Mouse (Mus musculus): ENCODE results near the gene Spryd4. TPM values are rescaled to one million over a fixed set of nuclear protein-coding genes. Genes with fewer than 3 reads are reported as not detected.
"Not testable (repeated sequence)": the region's sequence is repeated elsewhere in the genome, so short reads cannot be mapped to it uniquely, and the experiment has no call there.

Spryd4 gene
- polyA plus RNA-seq, 1 experiment: 21.8 TPM

DNA sequence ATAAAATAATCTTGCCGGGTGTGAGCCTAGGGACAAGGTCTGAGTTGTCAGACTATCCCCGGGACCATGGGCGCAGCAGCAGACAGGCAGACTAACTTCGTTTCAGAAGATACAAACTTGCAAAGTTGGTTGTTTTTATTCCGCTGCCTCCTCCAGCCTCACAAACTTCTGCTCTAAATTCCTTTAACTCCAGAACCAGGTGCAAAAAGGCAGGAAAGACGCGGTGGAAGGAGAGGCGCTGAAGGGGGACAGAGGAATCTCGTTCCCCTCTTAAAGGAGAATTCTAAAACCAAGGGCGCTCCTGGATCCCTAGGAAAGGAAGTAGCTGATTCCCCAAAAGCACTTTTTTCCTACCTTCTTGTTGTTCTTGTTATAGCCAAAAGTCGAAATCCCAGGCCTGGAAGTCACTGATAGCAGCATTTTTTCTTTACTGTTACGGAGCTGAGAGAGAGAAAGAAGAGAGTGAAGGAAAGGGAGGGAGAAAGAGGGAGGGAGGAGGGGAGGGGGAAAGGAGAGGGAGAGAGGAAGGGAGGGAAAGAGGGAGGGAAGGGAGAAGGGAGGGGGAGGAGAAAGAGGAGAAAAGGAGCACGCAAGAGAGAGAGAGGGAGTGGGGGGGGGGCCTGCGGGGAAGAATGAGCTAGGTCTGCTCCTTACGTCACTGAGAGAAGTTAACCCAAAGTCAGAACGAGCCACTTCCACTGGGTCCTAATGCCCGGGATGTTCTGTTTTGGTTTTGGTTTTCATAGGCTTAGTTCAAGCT, 35.4 kb downstream of the Spryd4 start:
- H3ac ChIP-seq (ENCODE audit: control insufficient read depth, insufficient read length): no peak overlapping the region
- TF ChIP-seq MYOD1 (IDR thresholded peaks at IDR 0.05; ENCODE audit: control insufficient read depth in 1 of 3, insufficient read length in 2 of 3, low read depth in 2 of 3) (no peak), USF1 (IDR thresholded peaks at IDR 0.05; ENCODE audit: low read depth) (no peak)
- H3K79me2 ChIP-seq (ENCODE audit: control insufficient read depth, insufficient read depth): peaks cover 46% of the 10 kb centered on the region
- peak overlapping the region; percentile 46 for H3K4me3 ChIP-seq
- no peaks in the 10 kb centered on the region for H3K27me3 ChIP-seq (ENCODE audit: control insufficient read depth, insufficient read depth, insufficient read length)
- H3K4me2 ChIP-seq (ENCODE audit: low read depth): peak overlapping the region; percentile 90
- no peaks in the 10 kb centered on the region for H3K36me3 ChIP-seq (ENCODE audit: control insufficient read depth, insufficient read depth)

DNA sequence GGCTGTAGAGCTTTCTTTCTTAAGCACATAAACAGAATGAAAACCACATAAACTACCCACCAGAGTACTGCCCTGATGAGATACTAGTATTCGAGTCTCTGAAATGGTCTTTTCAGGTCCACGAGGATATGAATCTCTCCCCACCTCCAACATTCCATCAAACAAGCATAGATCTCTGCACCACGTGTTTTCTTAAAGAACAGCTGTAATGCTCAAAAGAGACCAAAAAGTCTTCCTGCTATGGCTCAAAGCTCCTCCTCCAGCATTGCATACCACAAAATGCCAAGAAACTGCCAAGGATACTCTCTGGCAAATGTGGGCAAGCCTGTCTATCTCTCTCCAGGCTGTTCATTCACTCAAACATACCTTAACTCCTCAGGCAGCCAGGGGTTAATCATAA, 36.3 kb downstream of the Spryd4 start:
- Histone ChIP-seq H3K27me3 (ENCODE audit: control insufficient read depth, insufficient read depth, insufficient read length) (no peaks in the 10 kb centered on the region), H3K4me3 (peak overlapping the region; percentile 46), H3ac (ENCODE audit: control insufficient read depth, insufficient read length) (no peak overlapping the region), H3K4me2 (ENCODE audit: low read depth) (peak overlapping the region; percentile 90), H3K79me2 (ENCODE audit: control insufficient read depth, insufficient read depth) (peaks cover 55% of the 10 kb centered on the region), H3K36me3 (ENCODE audit: control insufficient read depth, insufficient read depth) (no peaks in the 10 kb centered on the region)
- TF ChIP-seq MAX (IDR thresholded peaks at IDR 0.05; ENCODE audit: low read depth): no peak
- TF ChIP-seq USF1 (IDR thresholded peaks at IDR 0.05; ENCODE audit: low read depth): peak; percentile 72

DNA sequence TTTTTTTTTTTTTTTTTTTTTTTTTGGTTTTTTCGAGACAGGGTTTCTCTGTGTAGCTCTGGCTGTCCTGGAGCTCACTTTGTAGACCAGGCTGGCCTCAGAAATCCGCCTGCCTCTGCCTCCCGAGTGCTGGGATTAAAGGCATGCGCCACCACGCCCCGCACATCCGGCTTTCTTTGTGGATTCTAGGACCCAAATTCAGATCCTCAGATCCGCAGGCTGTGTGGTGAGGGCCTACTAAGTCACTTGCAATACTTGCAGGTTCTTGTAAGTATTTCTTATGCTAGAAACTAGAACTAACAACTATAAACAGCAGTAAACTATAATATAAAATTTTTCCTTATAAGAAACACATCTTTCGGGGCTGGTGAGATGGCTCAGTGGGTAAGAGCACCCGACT, 40.3 kb downstream of the Spryd4 start:
- H3K79me2 ChIP-seq (ENCODE audit: control insufficient read depth, insufficient read depth): peaks cover 85% of the 10 kb centered on the region
- not testable (repeated sequence) for H3K36me3 ChIP-seq (ENCODE audit: control insufficient read depth, insufficient read depth); H3K4me3 ChIP-seq; H3ac ChIP-seq (ENCODE audit: control insufficient read depth, insufficient read length); H3K27me3 ChIP-seq (ENCODE audit: control insufficient read depth, insufficient read depth, insufficient read length); H3K4me2 ChIP-seq (ENCODE audit: low read depth)

DNA sequence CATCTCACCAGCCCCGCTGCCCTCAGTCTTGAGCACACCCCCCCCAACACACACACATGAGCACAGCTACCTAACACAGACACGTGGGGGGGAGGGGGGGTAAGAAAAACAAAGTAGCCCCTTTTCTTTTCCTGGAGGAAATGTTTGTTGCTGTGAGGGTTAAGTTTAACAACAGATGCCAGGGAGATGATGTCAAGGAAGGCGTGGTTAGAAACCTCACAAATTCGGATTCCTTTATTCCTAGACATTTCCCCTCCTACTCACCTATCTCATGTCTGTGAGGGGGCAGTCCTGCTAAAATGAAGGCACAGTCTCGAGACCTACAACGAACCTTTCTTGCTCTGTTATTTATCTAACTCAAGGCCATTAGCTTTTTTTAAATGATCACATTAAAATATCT, 44.5 kb downstream of the Spryd4 start:
- H3ac ChIP-seq (ENCODE audit: control insufficient read depth, insufficient read length): no peak overlapping the region
- TF ChIP-seq POLR2AphosphoS2 (IDR thresholded peaks at IDR 0.05; ENCODE audit: insufficient read length, low read depth) (no peak), MAX (IDR thresholded peaks at IDR 0.05; ENCODE audit: low read depth) (no peak), POLR2A (IDR thresholded peaks at IDR 0.05; ENCODE audit: insufficient read length, low read depth) (no peak), SRF (IDR thresholded peaks at IDR 0.05; ENCODE audit: control insufficient read depth, insufficient read length, low read depth) (no peak), E2F4 (IDR thresholded peaks at IDR 0.05; ENCODE audit: insufficient read depth) (no peak), REST (IDR thresholded peaks at IDR 0.05; ENCODE audit: insufficient read depth, insufficient read length) (no peak), CEBPB (IDR thresholded peaks at IDR 0.05; ENCODE audit: insufficient read depth, poor library complexity, severe bottlenecking) (no peak), MYOD1 (IDR thresholded peaks at IDR 0.05; ENCODE audit: control insufficient read depth in 1 of 3, insufficient read length in 2 of 3, low read depth in 2 of 3) (no peak), TCF12 (IDR thresholded peaks at IDR 0.05; ENCODE audit: insufficient read depth, poor library complexity, severe bottlenecking) (no peak), TCF3 (IDR thresholded peaks at IDR 0.05; ENCODE audit: insufficient read length, low read depth) (no peak), USF1 (IDR thresholded peaks at IDR 0.05; ENCODE audit: low read depth) (no peak), MYOG (IDR thresholded peaks at IDR 0.05; ENCODE audit: control insufficient read depth in 1 of 3, insufficient read depth in 1 of 3, insufficient read length in 2 of 3, low read depth in 2 of 3) (no peak)

DNA sequence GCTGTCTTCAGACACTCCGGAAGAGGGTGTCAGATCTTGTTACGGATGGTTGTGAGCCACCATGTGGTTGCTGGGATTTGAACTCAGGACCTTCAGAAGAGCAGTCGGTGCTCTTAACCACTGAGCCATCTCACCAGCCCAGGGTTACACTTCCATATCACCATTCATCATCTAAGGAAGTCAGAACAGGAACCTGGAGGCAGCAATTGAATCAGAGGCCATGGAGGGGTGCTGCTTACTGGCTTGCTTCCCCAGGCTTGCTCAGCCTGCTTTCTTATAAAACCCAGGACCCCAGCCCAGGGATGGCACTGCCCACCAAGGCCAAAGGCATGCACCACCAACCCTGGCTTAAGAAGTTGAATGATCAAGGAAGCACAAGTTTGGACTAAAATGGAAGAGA, 45.9 kb downstream of the Spryd4 start:
- peaks cover 74% of the 10 kb centered on the region for H3K79me2 ChIP-seq (ENCODE audit: control insufficient read depth, insufficient read depth)
- not testable (repeated sequence) for H3ac ChIP-seq (ENCODE audit: control insufficient read depth, insufficient read length)

More for the DNA sequence above, 44.5 kb downstream of the Spryd4 start:
- Histone ChIP-seq H3K27me3 (ENCODE audit: control insufficient read depth, insufficient read depth, insufficient read length) (no peaks in the 10 kb centered on the region), H3K79me2 (ENCODE audit: control insufficient read depth, insufficient read depth) (peaks cover 77% of the 10 kb centered on the region), H3K36me3 (ENCODE audit: control insufficient read depth, insufficient read depth) (no peaks in the 10 kb centered on the region), H3K4me3 (no peak overlapping the region), H3K4me2 (ENCODE audit: low read depth) (no peak overlapping the region)

More for the DNA sequence above, 45.9 kb downstream of the Spryd4 start:
- not testable (repeated sequence) for H3K4me3 ChIP-seq; H3K36me3 ChIP-seq (ENCODE audit: control insufficient read depth, insufficient read depth); H3K4me2 ChIP-seq (ENCODE audit: low read depth); H3K27me3 ChIP-seq (ENCODE audit: control insufficient read depth, insufficient read depth, insufficient read length)

Other genes starting within 250 kb of the Spryd4 start
- not detected for gene Hsd17b6, start 204.2 kb downstream of the Spryd4 start, polyA plus RNA-seq (2012; fragmentation: generic; extraction: Trizol)
- gene Prim1, start 196.6 kb downstream of the Spryd4 start, polyA plus RNA-seq (2012; fragmentation: generic; extraction: Trizol): 9.1 TPM
- gene Naca, start 176.2 kb downstream of the Spryd4 start, polyA plus RNA-seq (2012; fragmentation: generic; extraction: Trizol): 870 TPM
- gene Ptges3, start 152.9 kb downstream of the Spryd4 start, polyA plus RNA-seq (2012; fragmentation: generic; extraction: Trizol): 84.3 TPM
- 3,270 TPM for gene Atp5b, start 128.5 kb downstream of the Spryd4 start, polyA plus RNA-seq (2012; fragmentation: generic; extraction: Trizol)
- 12.7 TPM for gene Baz2a, start 120.2 kb downstream of the Spryd4 start, polyA plus RNA-seq (2012; fragmentation: generic; extraction: Trizol)
- gene Rbms2, start 31.5 kb downstream of the Spryd4 start, polyA plus RNA-seq (2012; fragmentation: generic; extraction: Trizol): 97.3 TPM
- 1.1 TPM for gene Gls2, start 17.4 kb downstream of the Spryd4 start, polyA plus RNA-seq (2012; fragmentation: generic; extraction: Trizol)
- not detected for gene Mip, start 14.0 kb upstream of the Spryd4 start, polyA plus RNA-seq (2012; fragmentation: generic; extraction: Trizol)
- 4.9 TPM for gene Timeless, start 20.3 kb upstream of the Spryd4 start, polyA plus RNA-seq (2012; fragmentation: generic; extraction: Trizol)
- 0.06 TPM for gene Apon, start 42.3 kb upstream of the Spryd4 start, polyA plus RNA-seq (2012; fragmentation: generic; extraction: Trizol)
- gene Apof, start 56.9 kb upstream of the Spryd4 start, polyA plus RNA-seq (2012; fragmentation: generic; extraction: Trizol): not detected
- gene Stat2, start 58.8 kb upstream of the Spryd4 start, polyA plus RNA-seq (2012; fragmentation: generic; extraction: Trizol): 7.5 TPM
- gene Il23a, start 86.9 kb upstream of the Spryd4 start, polyA plus RNA-seq (2012; fragmentation: generic; extraction: Trizol): 0.24 TPM
- 6.2 TPM for gene Pan2, start 91.5 kb upstream of the Spryd4 start, polyA plus RNA-seq (2012; fragmentation: generic; extraction: Trizol)
- gene Cnpy2, start 110.7 kb upstream of the Spryd4 start, polyA plus RNA-seq (2012; fragmentation: generic; extraction: Trizol): 91.8 TPM
- gene Cs, start 125.9 kb upstream of the Spryd4 start, polyA plus RNA-seq (2012; fragmentation: generic; extraction: Trizol): 253 TPM
- gene Coq10a, start 157.2 kb upstream of the Spryd4 start, polyA plus RNA-seq (2012; fragmentation: generic; extraction: Trizol): 61.2 TPM
- gene Ankrd52, start 165.3 kb upstream of the Spryd4 start, polyA plus RNA-seq (2012; fragmentation: generic; extraction: Trizol): 30.8 TPM
- not detected for gene Slc39a5, start 189.4 kb upstream of the Spryd4 start, polyA plus RNA-seq (2012; fragmentation: generic; extraction: Trizol)
- gene Nabp2, start 199.7 kb upstream of the Spryd4 start, polyA plus RNA-seq (2012; fragmentation: generic; extraction: Trizol): 115 TPM
- 35.2 TPM for gene Rnf41, start 199.8 kb upstream of the Spryd4 start, polyA plus RNA-seq (2012; fragmentation: generic; extraction: Trizol)
- 52.5 TPM for gene Smarcc2, start 247.4 kb upstream of the Spryd4 start, polyA plus RNA-seq (2012; fragmentation: generic; extraction: Trizol)

All from myocyte (in vitro differentiated cells).